Mouse (Mus musculus) embryonic facial prominence, embryonic 11.5 days (tissue): ENCODE results near the gene Traf4. TPM values are rescaled to one million over a fixed set of nuclear protein-coding genes. Genes with fewer than 3 reads are reported as not detected.

ENCODE experiments used
- ATAC-seq: fragments of 200-750 bp; cut with Nextera tagmentation; replicated peaks from 2 replicates; pipeline ENCODE4 v1.8.0; 2017; ENCODE audit warnings: low read depth; ENCODE audit not compliant: insufficient number of reproducible peaks, low FRiP score, low TSS enrichment
- DNase-seq: peaks from one replicate; pipeline ENCODE4 v3.0.0-alpha.2; 2015; ENCODE audit warnings: low spot score
- H3K27ac ChIP-seq: fragments of 300-500 bp; sonication (generic); replicated peaks from 2 replicates; pipeline ENCODE4 v1.5.1; 2014; ENCODE audit warnings: mild to moderate bottlenecking, low read depth, low read length, control low read depth
- H3K27me3 ChIP-seq: fragments of 300-500 bp; sonication (generic); 2 replicates; pipeline ENCODE4 v1.6.1; 2014; ENCODE audit warnings: mild to moderate bottlenecking, low read length, moderate library complexity, mixed read lengths; ENCODE audit not compliant: control insufficient read depth, insufficient read depth
- H3K36me3 ChIP-seq: fragments of 300-500 bp; sonication (generic); replicated peaks from 2 replicates; pipeline ENCODE4 v1.6.1; 2014; ENCODE audit warnings: low read depth, mild to moderate bottlenecking, low read length, moderate library complexity, mixed read lengths; ENCODE audit not compliant: control insufficient read depth, insufficient read depth
- H3K4me1 ChIP-seq: fragments of 300-500 bp; sonication (generic); 2 replicates; pipeline ENCODE4 v1.6.1; 2014; ENCODE audit warnings: low read length, mixed read lengths; ENCODE audit not compliant: control insufficient read depth, insufficient read depth
- H3K4me2 ChIP-seq: fragments of 300-500 bp; sonication (generic); 2 replicates; pipeline ENCODE4 v1.6.1; 2014; ENCODE audit warnings: low read depth, mild to moderate bottlenecking, control low read depth, low read length, moderate library complexity
- H3K4me3 ChIP-seq: fragments of 300-500 bp; sonication (generic); 2 replicates; pipeline ENCODE4 v1.5.1; 2014; ENCODE audit warnings: low read depth, low read length, control low read depth
- H3K9ac ChIP-seq: fragments of 300-500 bp; sonication (generic); replicated peaks from 2 replicates; pipeline ENCODE4 v1.6.1; 2014; ENCODE audit warnings: mild to moderate bottlenecking, control low read depth, low read length
- H3K9me3 ChIP-seq: fragments of 300-500 bp; sonication (generic); replicated peaks from 2 replicates; pipeline ENCODE4 v1.6.1; 2016; ENCODE audit warnings: mild to moderate bottlenecking, low read length, inconsistent platforms, mixed read lengths; ENCODE audit not compliant: control insufficient read depth
- WGBS: fragments of 180-500 bp; shearing (Covaris S2); extraction: QIAGEN DNeasy Blood & Tissue Kit; methylation state at CpG from one replicate; pipeline ENCODE4 v1.1.7; 2014; 5-methylcytosine and 5-hydroxymethylcytosine counted together
- polyA plus RNA-seq: library from polyadenylated mRNA; unstranded; fragments of >200 nt; fragmentation: Nextera tagmentation; extraction: Ambion mirVana; gene quantifications from 2 replicates; pipeline ENCODE4 v1.2.1, GENCODE M21; 2014

Gene Traf4
- polyA plus RNA-seq = 84.9 and 91.8 TPM in 2 replicates

GRCm38 (mm10) chr11:78164924-78165760 is at the start of gene Traf4:
TSS of gene Traf4 (minus strand) at chr11:78165589.
- Histone ChIP-seq H3K9ac (peak within 1 kb of the TSS; percentile 99), H3K36me3 (peaks cover 17% of the 10 kb centered on the region), H3K9me3 (no peaks in the 10 kb centered on the region), H3K4me3 (peak within 1 kb of the TSS; percentile 100), H3K4me1 (peaks cover 9% of the 10 kb centered on the region), H3K4me2 (peak within 1 kb of the TSS; percentile 90), H3K27me3 (no peaks in the 10 kb centered on the region), H3K27ac (peak within 1 kb of the TSS; percentile 98)
- under 1% methylated on average over 68 of the region's 78 CpGs for WGBS
- ATAC-seq = peak; percentile 68
- DNase-seq = peak; percentile 93

DNA sequence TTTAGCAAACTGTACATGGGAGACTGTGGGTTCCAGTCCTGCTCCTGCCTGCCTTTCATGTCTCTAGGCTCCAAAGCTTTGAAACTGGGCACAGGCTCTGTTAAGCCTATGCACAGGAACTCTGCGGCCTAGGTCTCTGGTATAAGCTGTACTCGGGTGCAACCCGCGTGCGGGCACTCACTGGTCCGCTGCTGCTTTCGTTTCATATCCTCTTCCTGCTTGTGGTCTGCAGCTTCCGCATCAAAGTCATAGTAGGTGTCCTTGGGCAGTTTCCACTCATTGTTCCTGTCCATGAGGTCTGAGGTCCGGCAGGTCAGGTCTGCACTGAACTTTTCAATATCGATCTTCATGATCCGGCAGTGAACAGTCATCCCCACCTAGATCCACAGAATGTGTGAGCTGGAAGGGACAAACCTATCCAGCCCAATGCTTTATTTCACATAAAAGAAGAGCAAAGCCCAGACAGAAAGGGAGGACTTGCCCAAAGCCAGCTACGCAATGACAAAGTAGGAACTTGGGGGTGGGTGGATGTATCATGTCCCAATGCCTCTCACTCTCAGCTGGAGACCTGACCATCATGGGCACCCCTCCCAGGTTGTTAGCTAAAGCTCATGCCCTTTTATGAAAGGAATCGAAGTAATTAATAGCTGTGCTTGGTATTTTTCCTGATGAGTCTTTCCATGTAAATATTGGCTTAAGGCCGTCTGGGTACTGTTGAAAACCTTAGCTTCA is 47.9 kb upstream of the Traf4 start:
- ATAC-seq = no peak
- WGBS = 95% methylated on average over 14 of the region's 14 CpGs
- no peaks in the 10 kb centered on the region for H3K4me1 ChIP-seq
- no peak for DNase-seq
- H3K27ac ChIP-seq = no peak overlapping the region
- H3K9me3 ChIP-seq = no peaks in the 10 kb centered on the region
- no peaks in the 10 kb centered on the region for H3K27me3 ChIP-seq
- H3K9ac ChIP-seq = no peak overlapping the region
- no peak overlapping the region for H3K4me2 ChIP-seq
- H3K36me3 ChIP-seq = peaks cover 31% of the 10 kb centered on the region
- H3K4me3 ChIP-seq = no peak overlapping the region

DNA sequence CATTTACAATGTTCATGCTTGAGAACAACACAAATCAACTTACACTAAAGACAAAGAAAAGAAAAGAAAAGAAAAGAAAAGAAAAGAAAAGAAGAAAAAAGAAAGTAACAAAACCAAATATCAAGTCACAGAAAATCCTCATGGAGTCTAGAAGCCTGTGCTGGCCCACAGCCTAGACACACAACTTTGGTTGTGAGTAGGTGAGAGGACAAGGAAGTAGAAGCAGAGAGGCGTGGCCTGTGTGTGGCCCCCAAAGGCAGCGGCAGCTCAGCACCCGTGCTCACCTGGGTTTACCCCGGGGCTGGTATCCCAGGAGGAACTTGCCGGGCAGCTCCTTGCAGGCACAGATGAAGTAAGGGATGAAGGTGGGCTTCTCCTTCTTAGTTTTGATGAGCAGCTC is 46.1 kb upstream of the Traf4 start:
- H3K4me3 ChIP-seq = no peak overlapping the region
- no peak overlapping the region for H3K4me2 ChIP-seq
- no peaks in the 10 kb centered on the region for H3K9me3 ChIP-seq
- H3K27ac ChIP-seq = no peak overlapping the region
- H3K27me3 ChIP-seq = no peaks in the 10 kb centered on the region
- H3K9ac ChIP-seq = no peak overlapping the region
- no peak for DNase-seq
- no peak for ATAC-seq
- H3K4me1 ChIP-seq = no peaks in the 10 kb centered on the region
- H3K36me3 ChIP-seq = peaks cover 31% of the 10 kb centered on the region
- 89% methylated on average over 5 of the region's 5 CpGs for WGBS

DNA sequence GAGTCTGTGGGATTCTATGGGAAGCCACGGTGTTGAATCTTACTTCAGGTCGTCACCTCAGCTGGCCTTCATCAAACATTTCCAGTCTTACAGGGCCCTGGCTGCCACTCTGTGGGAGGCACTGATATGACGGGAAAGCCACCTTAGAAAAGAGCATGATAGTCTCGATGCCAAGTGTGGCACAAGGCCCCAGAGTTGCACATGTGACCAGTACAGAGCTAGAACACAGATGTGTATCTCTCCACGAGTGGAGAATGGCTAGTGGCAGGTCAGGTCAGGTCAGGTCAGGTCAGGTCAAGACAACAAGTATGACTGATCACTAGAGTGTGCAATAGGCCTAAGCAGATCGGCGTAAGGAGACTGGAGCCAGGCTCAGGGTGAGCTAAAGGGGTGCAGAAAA is 45.2 kb upstream of the Traf4 start:
- 72% methylated on average over 7 of the region's 7 CpGs for WGBS
- Histone ChIP-seq H3K9me3 (no peaks in the 10 kb centered on the region), H3K4me1 (no peaks in the 10 kb centered on the region), H3K4me2 (no peak overlapping the region), H3K36me3 (peaks cover 30% of the 10 kb centered on the region), H3K4me3 (no peak overlapping the region), H3K27ac (no peak overlapping the region), H3K9ac (no peak overlapping the region), H3K27me3 (no peaks in the 10 kb centered on the region)
- no peak for ATAC-seq
- no peak for DNase-seq

- peaks cover 28% of the 10 kb centered on the region for H3K36me3 ChIP-seq
- no peaks in the 10 kb centered on the region for H3K4me1 ChIP-seq
- 95% methylated on average over 6 of the region's 6 CpGs for WGBS
- no peak overlapping the region for H3K4me2 ChIP-seq
- H3K9me3 ChIP-seq = no peaks in the 10 kb centered on the region
- no peak for DNase-seq
- no peak overlapping the region for H3K4me3 ChIP-seq
- H3K9ac ChIP-seq = no peak overlapping the region
- no peak for ATAC-seq
- no peak overlapping the region for H3K27ac ChIP-seq
- no peaks in the 10 kb centered on the region for H3K27me3 ChIP-seq
Measured at GRCm38 (mm10) chr11:78209886-78210285, 44.5 kb upstream of the Traf4 start.

GRCm38 (mm10) chr11:78207190-78207589 is 41.8 kb upstream of the Traf4 start:
- Histone ChIP-seq H3K9me3 (no peaks in the 10 kb centered on the region), H3K27me3 (no peaks in the 10 kb centered on the region), H3K4me1 (no peaks in the 10 kb centered on the region), H3K36me3 (peaks cover 21% of the 10 kb centered on the region), H3K4me3 (no peak overlapping the region), H3K27ac (no peak overlapping the region), H3K4me2 (no peak overlapping the region), H3K9ac (no peak overlapping the region)
- DNase-seq = no peak
- ATAC-seq = no peak
- 87% methylated on average over 7 of the region's 7 CpGs for WGBS

GRCm38 (mm10) chr11:78205361-78206206 is 40.2 kb upstream of the Traf4 start:
- Histone ChIP-seq H3K9ac (no peak overlapping the region), H3K4me2 (no peak overlapping the region), H3K4me3 (no peak overlapping the region), H3K27me3 (no peaks in the 10 kb centered on the region), H3K4me1 (no peaks in the 10 kb centered on the region), H3K27ac (no peak overlapping the region), H3K9me3 (no peaks in the 10 kb centered on the region), H3K36me3 (peaks cover 16% of the 10 kb centered on the region)
- ATAC-seq = no peak
- WGBS = 82% methylated on average over 13 of the region's 13 CpGs
- no peak for DNase-seq
